Mouse (Mus musculus) heart, adult 8-10 months (tissue): Measurements from ENCODE around the gene Bhlhe40. TPM values are rescaled to one million over a fixed set of nuclear protein-coding genes. Genes with fewer than 3 reads are reported as not detected.
A peak's percentile ranks its signal among the peaks of the same experiment; 100 is the strongest.

ENCODE experiments used
- DNase-seq: peaks from one replicate; pipeline ENCODE4 v3.0.0; 2022; ENCODE audit warnings: low spot score
- total RNA-seq, 4 experiments: library from RNA; stranded (reverse); gene quantifications; 2 replicates each; pipeline ENCODE4 v1.2.4; 2022

Bhlhe40 gene
- total RNA-seq, 4 experiments from 2014 or later = 48.6 to 66.7 (median 51.4) TPM

DNA sequence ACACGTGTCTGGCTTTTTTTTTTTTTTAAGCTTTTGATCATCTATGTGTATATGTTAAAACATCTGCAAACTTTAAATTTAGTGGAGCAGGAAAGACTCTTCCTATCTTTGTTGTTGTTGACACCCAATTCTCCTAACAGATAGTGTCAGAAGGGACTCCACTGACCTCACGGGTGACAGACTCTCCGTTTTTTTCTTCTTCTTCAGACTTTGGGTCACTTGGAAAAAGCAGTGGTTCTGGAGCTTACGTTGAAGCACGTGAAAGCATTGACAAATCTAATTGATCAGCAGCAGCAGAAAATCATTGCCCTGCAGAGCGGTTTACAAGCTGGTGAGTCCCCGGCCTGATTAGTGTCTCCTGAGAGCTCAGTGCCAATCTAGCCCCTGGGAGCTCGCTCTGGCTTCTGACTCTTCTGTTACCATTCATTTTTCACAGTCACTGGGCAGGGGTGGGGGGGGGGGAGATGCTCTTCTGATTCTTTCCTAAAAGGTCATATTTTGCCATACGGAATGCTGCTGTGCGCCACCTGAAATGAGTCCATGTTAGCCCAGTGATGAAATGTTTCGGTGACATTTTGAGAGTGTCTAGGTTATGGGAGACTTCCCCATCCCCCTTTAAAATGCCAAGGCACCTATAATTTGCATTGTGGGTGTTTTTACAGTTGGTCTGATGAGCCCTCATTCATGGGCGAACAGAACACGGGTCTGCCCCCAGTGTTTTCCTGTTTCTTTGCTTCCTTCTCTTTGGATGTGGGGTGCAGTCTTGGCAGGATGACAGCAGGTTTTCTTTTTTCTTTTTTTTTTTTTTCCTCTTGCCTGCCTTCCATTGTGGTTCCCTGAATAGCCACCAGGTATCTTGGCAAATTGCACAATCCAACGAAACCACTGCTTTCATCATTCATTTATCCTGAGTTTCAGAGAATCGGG is 2.1 kb downstream of the Bhlhe40 start:
- DNase-seq = no peak

DNA sequence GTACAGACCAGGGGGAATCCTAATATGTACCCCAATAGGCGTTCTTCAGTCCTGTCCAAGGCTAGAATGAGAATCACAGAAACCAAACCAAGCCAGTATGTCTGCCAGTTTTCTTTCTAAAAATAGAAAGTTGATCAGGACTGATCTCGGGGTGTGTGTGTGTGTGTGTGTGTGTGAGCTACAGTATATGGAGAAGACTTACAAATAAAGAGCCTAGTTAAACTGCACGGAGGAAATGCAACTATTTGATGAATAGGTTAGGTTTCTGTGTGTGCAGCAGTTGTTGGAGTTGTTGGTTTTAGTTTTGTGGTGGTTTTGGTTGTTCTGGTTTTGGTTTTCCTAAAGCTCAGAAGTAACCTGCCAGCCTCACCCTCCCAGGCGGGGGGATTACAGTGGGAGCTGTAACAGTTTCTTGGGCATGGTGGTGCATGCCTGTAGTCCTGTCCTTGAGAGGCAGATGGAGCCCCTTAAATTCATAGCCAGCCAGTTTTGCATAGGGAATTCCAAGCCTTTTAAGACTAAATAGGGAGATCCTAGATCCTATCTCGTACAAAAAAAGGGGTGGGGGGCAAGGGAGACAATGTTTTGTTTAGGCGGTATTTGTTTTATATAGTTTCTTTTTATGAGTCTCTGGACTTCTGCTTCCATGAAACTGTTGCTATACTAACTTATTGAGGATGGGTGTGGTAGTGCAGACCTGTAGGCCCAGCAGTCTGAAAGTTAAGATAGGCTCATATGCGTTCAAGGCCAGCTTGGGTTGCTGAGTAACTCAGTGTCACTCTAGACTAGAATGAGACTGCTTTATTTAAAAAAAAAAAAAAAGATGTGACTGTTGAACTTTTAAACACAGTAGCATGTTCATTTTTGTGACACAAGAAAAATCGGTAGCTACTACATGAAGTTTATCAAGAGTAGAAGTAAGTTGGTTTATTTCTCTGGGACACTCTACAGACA is 3.1 kb downstream of the Bhlhe40 start:
- no peak for DNase-seq

DNA sequence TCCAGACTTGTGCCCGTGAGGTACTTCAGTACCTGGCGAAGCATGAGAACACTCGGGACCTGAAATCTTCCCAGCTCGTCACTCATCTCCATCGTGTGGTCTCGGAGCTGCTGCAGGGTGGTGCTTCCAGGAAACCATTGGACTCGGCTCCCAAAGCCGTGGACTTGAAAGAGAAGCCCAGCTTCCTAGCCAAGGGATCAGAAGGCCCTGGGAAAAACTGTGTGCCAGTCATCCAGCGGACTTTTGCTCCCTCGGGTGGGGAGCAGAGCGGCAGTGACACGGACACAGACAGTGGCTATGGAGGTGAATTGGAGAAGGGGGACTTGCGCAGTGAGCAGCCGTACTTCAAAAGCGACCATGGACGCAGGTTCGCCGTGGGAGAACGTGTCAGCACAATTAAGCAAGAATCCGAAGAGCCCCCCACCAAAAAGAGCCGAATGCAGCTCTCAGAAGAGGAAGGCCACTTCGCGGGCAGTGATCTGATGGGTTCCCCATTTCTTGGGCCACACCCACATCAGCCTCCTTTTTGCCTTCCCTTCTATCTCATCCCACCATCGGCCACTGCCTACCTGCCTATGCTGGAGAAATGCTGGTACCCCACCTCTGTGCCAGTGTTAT is 4.2 kb downstream of the Bhlhe40 start:
- DNase-seq = no peak

DNA sequence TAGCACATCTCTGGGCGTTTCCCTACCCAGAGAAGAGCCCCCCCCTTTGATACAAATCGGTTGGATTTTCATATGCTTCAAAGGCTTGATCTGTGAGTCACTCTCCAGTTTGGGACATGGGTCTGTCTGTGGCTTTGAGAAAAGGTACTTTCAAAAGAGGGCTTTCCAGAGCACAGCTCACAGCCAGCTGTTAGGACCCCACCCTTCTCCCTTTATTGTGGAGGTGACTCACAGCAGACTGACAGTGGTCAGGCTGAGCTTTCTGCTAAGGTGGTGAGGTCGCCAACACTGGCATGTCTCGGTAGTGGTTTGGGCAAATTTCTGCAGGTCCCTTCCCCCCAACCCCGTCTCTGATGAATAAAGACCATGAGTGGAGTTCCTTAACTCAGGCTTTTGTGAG is 5.2 kb downstream of the Bhlhe40 start:
- no peak for DNase-seq

DNA sequence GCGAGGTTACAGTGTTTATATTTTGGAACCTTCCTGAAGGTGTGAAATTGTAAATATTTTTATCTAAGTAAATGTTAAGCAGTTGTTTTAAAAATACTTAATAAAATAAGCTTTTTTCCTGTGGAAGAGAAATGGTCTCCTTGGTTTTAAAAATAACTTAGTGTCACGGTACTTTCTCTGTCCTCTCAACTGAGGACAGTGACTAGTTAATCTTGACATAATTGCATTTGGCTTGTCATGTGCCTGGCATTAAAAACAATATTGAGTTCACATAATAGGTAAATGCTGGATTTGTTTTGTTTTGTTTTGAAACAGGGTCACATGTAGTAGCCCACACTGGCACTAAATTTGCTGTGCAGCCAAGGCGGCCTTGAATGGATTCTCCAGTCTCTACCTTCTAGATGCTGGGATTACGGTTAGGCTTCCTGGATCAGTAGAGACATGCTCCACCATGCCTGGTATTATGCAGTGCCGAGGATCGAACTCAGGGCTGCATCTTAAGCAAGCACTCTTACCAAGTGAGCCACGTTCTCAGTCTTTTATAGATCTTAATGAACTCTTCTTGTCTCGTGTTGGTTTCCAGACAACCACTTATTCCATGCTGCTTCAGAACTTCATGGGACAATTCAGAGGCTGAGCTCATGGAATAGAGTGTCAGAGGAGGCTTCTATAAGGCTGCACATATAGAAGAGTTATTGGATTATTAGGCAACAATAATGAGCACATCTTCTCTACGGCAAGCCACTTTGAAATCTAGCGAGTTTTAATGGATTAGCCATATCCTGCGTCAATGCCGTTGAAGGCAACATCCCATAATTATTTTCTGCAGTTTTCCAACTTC is 6.4 kb downstream of the Bhlhe40 start:
- no peak for DNase-seq

GRCm38 (mm10) chr6:108667599-108668021 is 7.2 kb downstream of the Bhlhe40 start:
- peak; percentile 59 for DNase-seq

DNA sequence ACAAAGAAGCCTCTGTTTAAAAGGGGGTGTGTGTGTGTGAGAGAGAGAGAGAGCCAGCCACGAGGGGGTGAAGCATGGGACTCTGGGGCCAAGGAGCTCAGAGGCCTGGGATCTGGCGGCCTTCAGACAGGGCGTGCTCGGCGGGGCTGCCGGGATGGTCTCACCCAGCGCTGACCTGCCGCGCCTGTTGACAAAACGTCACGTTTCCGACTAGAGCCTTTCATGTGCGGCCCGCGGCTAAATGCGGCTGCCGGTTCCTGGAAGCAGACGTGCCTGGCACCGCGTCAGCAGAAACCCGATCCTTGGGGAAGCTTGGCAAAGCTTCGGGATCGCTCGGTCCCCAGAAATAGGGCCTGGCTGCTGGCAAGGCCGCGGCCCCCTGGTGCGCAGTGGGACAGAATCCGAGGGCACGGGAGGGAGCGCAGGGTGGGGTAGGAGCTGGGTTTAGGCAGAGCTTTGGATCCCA is 7.9 kb downstream of the Bhlhe40 start:
- DNase-seq = peak; percentile 90

DNA sequence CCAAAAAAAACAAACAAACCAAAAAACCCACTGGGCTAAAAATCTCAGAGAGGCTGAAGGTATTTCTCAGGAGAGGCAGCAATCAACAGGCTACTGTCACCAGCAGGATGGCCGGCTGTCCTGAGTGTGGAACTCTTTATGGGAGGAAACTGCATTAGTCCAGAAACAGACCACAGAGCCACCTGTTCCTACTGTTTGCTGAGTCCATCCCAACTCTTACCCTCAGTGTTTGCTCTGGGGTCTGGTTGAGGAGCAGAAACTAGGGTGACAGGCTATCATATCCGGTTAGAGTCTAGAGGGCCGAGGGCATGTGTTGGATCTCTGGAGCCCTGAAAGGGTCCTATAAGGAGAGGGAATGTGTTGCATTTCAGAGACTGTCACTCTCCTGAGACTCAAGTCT is 9.8 kb downstream of the Bhlhe40 start:
- DNase-seq = no peak

- peak; percentile 64 for DNase-seq
Measured at GRCm38 (mm10) chr6:108670821-108671220, 10.4 kb downstream of the Bhlhe40 start.

DNA sequence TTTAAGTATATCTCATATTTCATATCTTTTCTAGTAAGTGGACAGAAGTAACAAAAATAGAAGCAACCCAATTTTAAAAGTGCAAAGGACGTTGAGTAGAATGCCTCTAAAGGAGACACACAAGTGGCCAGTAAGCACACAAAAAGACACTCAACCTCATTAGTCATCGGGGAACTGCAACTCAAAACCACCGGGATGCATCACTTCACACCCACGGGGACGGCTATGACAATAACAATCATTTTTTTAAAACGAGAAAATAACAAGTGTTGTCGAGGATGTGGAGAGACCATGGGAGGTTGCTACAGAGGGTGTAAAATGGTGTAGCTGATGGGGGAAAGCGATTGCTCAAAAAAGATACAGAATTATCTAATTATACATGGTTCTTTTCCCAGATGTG is 11.7 kb downstream of the Bhlhe40 start:
- no peak for DNase-seq

DNA sequence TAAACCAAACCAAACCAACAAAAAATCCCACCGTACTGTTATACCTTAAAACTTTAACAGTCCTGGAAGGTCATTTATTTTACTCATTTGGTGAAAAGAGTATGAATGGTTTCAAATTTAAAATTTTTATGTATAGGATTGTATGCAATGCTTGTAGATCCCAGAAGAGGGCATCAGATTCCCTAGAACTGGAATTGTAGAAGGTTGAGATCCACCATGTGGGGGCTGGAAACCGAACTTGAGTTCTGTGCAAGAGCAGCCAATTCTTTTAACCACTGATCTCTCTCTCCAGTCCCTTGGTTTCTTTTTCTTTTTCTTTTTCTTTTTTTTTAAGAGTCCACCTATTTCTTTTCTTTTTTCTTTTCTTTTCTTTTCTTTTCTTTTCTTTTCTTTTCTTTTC is 13.8 kb downstream of the Bhlhe40 start:
- no peak for DNase-seq

DNA sequence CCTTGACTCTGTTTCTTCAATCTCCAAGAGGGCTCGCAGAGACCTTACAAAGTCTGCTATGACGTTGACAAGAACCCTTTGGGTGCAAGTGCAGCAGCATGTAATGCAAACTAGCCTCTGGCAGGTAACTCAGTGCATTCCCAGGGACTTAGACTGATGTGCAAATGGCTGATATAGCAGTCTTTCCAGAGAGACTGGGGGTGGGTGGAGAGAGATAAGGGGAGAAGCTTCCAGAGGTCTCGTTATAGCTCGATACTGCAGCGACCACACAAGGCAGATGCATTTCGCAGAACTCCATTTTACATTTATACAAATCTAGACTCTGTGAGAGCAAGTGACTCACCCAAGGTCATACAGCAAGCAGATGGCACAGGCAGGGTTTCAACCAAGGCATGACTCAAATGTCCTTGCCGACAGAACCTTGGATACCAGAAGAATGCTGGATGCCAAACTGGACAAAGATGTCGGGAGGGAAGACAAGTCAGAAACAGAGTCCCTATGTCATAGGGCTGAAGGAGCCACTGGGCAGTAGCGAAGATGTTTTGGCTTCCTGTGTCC is 16.4 kb downstream of the Bhlhe40 start:
- DNase-seq = no peak

DNA sequence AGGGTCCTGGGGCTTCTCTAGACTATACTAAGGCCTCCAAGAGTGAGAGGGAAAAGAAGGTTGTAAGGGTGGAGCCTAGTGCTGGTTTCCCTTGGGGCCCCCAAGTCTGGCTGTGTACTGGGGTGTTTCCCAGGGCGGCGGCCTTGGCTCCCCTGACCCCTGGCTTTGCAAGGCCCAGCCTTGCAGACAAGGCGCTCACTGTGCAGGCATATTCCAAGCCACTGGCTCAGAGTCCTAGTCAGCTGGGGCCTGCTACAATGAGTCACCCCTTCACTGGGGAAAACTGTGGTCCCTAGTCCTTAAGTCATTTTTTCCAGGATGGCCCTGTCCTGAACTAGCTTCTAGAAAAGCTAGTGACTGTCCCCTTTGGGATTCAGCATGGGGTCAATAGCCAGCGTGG is 17.3 kb downstream of the Bhlhe40 start:
- DNase-seq = peak; percentile 48

GRCm38 (mm10) chr6:108678227-108678626 is 17.8 kb downstream of the Bhlhe40 start:
- DNase-seq = no peak

GRCm38 (mm10) chr6:108680503-108680902 is 20.1 kb downstream of the Bhlhe40 start:
- no peak for DNase-seq

DNA sequence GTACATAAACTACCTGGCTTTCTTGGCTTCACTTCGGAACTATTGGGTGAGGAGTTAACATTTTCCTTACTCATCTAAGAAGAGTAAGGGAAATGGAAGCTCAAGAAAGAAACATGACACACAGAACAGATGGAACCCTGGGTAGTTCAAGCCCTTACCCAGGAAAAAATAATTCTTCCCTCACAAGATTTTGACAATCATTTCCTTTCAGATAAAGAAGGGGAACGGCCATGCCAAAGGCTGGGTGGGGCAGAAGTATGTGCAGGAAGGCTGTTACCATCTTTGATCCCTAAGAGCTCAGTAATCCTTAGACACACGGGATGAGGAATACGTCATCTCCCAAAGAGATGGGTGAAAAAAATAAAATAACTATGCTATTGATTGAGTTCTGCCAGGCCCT is 20.7 kb downstream of the Bhlhe40 start:
- DNase-seq = no peak

GRCm38 (mm10) chr6:108683140-108683539 is 22.7 kb downstream of the Bhlhe40 start:
- DNase-seq = no peak

- DNase-seq = no peak
Measured at GRCm38 (mm10) chr6:108684430-108684829, 24.0 kb downstream of the Bhlhe40 start.

DNA sequence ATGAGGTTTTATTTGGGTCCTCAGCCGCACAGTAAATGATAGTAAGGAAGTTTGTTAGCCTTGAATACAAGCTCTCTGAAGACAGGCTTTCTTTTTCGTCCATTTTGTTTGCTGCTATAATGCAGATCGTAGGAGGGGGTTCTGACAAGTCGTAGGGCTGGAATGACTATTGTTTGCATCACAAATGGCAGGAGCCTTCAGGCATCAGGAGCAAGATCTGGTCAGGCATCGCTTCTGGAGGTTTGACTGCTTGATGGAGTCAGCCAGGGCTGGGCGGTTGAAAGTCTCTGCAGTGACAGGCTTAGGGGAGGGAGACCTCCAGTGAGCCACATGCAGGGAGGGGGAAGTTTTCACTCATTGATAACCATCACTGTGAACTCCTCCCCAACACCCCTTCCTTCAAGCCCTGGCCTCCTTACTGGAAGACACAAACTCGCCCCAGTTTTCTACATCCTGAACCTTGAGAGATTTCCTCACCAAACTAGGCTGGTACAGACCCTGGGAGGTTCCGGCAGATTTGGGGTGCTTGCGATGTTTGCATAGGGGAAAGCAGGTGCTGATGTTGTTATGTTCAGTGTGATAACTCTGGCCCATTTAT is 25.4 kb downstream of the Bhlhe40 start:
- DNase-seq = no peak

DNA sequence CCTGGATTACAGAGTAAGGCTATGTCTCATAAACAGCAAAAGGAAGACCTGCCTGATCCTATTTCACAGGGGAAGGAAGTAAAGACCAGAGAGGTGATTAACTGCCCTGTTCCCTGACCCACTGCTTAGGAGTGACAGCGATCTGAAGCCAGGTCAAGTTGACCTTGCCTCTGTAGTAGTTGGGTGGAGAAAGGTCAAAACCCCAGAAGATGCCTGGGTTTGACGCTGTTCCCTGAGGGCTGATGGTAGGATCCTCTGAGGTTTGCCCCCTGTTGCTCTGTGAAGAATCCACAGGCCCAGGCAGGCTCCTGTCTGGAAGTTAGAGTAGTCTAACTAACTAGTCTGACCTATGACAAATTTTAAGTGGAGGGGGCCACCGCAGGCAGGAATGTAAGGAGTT is 26.5 kb downstream of the Bhlhe40 start:
- no peak for DNase-seq
